Mouse (Mus musculus): ENCODE data around the gene Vmn2r42.
"Not testable (repeated sequence)": the region's sequence is repeated elsewhere in the genome, so short reads cannot be mapped to it uniquely, and the experiment has no call there.

Vmn2r42 gene

GRCm38 (mm10) chr7:8200220-8200619 lies at the start of gene Vmn2r42:
TSS of gene Vmn2r42 (minus strand) at chr7:8200320.
- not testable (repeated sequence) for DNase-seq (ENCODE audit: low spot score)

GRCm38 (mm10) chr7:8161554-8161953 lies 38.6 kb downstream of the Vmn2r42 start, which contains the start of gene Vmn2r41:
TSS of gene Vmn2r41 (minus strand) at chr7:8161654.
- DNase-seq (ENCODE audit: low spot score), result not testable (repeated sequence)

All from ovary, adult 18-20 months (tissue).